In genomic region chr10:128524111-128524731, GRCm38 (mm10) we compare ENCODE assay signal across 8 mouse cellular contexts. TPM values are rescaled to one million over a fixed set of nuclear protein-coding genes. Genes with fewer than 3 reads are reported as not detected.
DNase-seq lines count a peak whose midpoint lies in the region; ATAC-seq and TF ChIP-seq lines count a peak whose summit lies in the region.

No protein-coding gene starts in this region.

- 16% methylated on average over 11 of the region's 11 CpGs for WGBS in intestine, embryonic 14.5 days
- WGBS in midbrain, postnatal 0 days, result 9% methylated on average over 11 of the region's 11 CpGs

- intact Hi-C loops in left cerebral cortex, adult 2 months (cut with DNase I), result loop anchor here (2.0 kb wide), 1 partner anchor 21 kb away; no protein-coding TSS in a partner anchor

- H3K4me1 ChIP-seq in brown adipose tissue, adult 24 weeks (ENCODE audit: control insufficient read depth, insufficient read depth, insufficient read length, low read length), result no peaks in the 10 kb centered on the region
- peaks cover 9% of the 10 kb centered on the region for H3K4me1 ChIP-seq in intestine, embryonic 14.5 days (replicated peaks; ENCODE audit: control insufficient read depth, insufficient read depth, low read length)
- H3K4me1 ChIP-seq in midbrain, postnatal 0 days (ENCODE audit: insufficient read depth, low read length), result no peaks in the 10 kb centered on the region; the same call in 1 of the 2 replicates

- no peaks in the 10 kb centered on the region for H3K27me3 ChIP-seq in intestine, embryonic 14.5 days (replicated peaks; ENCODE audit: control insufficient read depth, insufficient read depth, low read length)
- peaks cover 3% of the 10 kb centered on the region; the same call in 1 of the 2 replicates for H3K27me3 ChIP-seq in midbrain, postnatal 0 days (ENCODE audit: insufficient read depth, low read length)

- peak overlapping the region; percentile 89 for H3K4me3 ChIP-seq in left cerebral cortex, adult 2 months
- peak overlapping the region; percentile 80 for H3K4me3 ChIP-seq in brown adipose tissue, adult 24 weeks (ENCODE audit: insufficient read depth, low read depth, low read length)
- peak overlapping the region; percentile 78 for H3K4me3 ChIP-seq in intestine, embryonic 14.5 days (ENCODE audit: low read depth, low read length)
- H3K4me3 ChIP-seq in midbrain, postnatal 0 days (ENCODE audit: low read depth, low read length), result peak overlapping the region; percentile 71

- peak overlapping the region; percentile 61; the same call in 1 of the 2 replicates for H3K27ac ChIP-seq in left cerebral cortex, adult 2 months
- peak overlapping the region; percentile 21 for H3K27ac ChIP-seq in brown adipose tissue, adult 24 weeks (replicated peaks; ENCODE audit: low read depth, low read length)
- H3K27ac ChIP-seq in intestine, embryonic 14.5 days (ENCODE audit: low read depth), result peak overlapping the region; percentile 73; the same call in 1 of the 2 replicates
- H3K27ac ChIP-seq in midbrain, postnatal 0 days (ENCODE audit: low read depth, low read length), result no peak overlapping the region

- no peak for DNase-seq in left cerebral cortex, adult 2 months (ENCODE audit: extremely low spot score in 1 of 2, low spot score in 2 of 2)
- no peak for DNase-seq in left cerebral cortex, adult 11 months (ENCODE audit: low spot score)
- DNase-seq in intestine, embryonic 14.5 days (ENCODE audit: low spot score), result no peak
- DNase-seq in midbrain, postnatal 0 days (ENCODE audit: low spot score), result no peak
- no peak for DNase-seq in ovary, postnatal 14 days (ENCODE audit: low spot score)
- no peak for DNase-seq in gastrocnemius, postnatal 4 days (ENCODE audit: low spot score in 2 of 2)

- TF ChIP-seq CTCF in left cerebral cortex, adult 2 months (IDR thresholded peaks at IDR 0.05), result no peak
- TF ChIP-seq CTCF in midbrain, postnatal 0 days (IDR thresholded peaks at IDR 0.05), result no peak

- peak overlapping the region; percentile 82 for H3K4me2 ChIP-seq in intestine, embryonic 14.5 days (ENCODE audit: low read length)
- H3K4me2 ChIP-seq in midbrain, postnatal 0 days (ENCODE audit: low read depth, low read length, poor library complexity, severe bottlenecking), result peak overlapping the region; percentile 100

- peaks cover 22% of the 10 kb centered on the region for H3K36me3 ChIP-seq in intestine, embryonic 14.5 days (ENCODE audit: control insufficient read depth, insufficient read depth, low read length)
- 0 out of 2 replicates have a peak, but pooled peaks cover 6% of the 10 kb centered on the region for H3K36me3 ChIP-seq in midbrain, postnatal 0 days (ENCODE audit: insufficient read depth, low read length)

- no peaks in the 10 kb centered on the region for H3K9me3 ChIP-seq in intestine, embryonic 14.5 days (ENCODE audit: control insufficient read depth, low read length)
- no peaks in the 10 kb centered on the region for H3K9me3 ChIP-seq in midbrain, postnatal 0 days (ENCODE audit: low read length)

- no peak for ATAC-seq in intestine, embryonic 14.5 days (replicated peaks; ENCODE audit: low FRiP score, low TSS enrichment, low read depth)
- ATAC-seq in midbrain, postnatal 0 days (ENCODE audit: low FRiP score), result no peak
- ATAC-seq in activated CD4-positive, CD25-positive, alpha-beta regulatory T cell, adult 4 months, result no peak

- H3K9ac ChIP-seq in intestine, embryonic 14.5 days (ENCODE audit: low read length), result peak overlapping the region; percentile 64
- H3K9ac ChIP-seq in midbrain, postnatal 0 days (replicated peaks; ENCODE audit: low read length, poor library complexity, severe bottlenecking), result peak overlapping the region; percentile 65

RNA-seq across cellular contexts. Expression of gene Esyt1, which starts 1.4 kb away (rescaled TPM):
- 10 to 100 TPM; 10.2 to 10.4 TPM for total RNA-seq in left cerebral cortex, adult 2 months (2021)
- polyA plus RNA-seq in brown adipose tissue, adult 24 weeks (2012; ENCODE audit: insufficient read depth, insufficient read length, missing spikeins), result 31.6 and 35.5 TPM in 2 replicates
- polyA plus RNA-seq in intestine, embryonic 14.5 days (2014; fragmentation: Nextera tagmentation; extraction: Ambion mirVana), result 27.3 and 28.0 TPM in 2 replicates
- total RNA-seq in midbrain, postnatal 0 days (2014; rRNA removed), result 16.2 and 16.6 TPM in 2 replicates
- polyA plus RNA-seq in midbrain, postnatal 0 days (2015; fragmentation: Nextera tagmentation; extraction: Ambion mirVana), result 7.3 and 7.4 TPM in 2 replicates
- polyA plus RNA-seq in activated CD4-positive, CD25-positive, alpha-beta regulatory T cell, adult 4 months (2017; shearing (Covaris generic)), result 10 to 100 TPM; 77.5 to 80.7 TPM
- total RNA-seq in gastrocnemius, postnatal 4 days (2021), result 10 to 100 TPM; 49.6 to 50.5 TPM

RNA-seq across cellular contexts. Expression of gene Zc3h10, which starts 23.4 kb away (rescaled TPM):
- total RNA-seq in left cerebral cortex, adult 2 months (2021), result 10 to 100 TPM; 12.4 to 15.7 TPM
- polyA plus RNA-seq in brown adipose tissue, adult 24 weeks (2012; ENCODE audit: insufficient read depth, insufficient read length, missing spikeins), result 4.7 TPM in 2 replicates
- polyA plus RNA-seq in intestine, embryonic 14.5 days (2014; fragmentation: Nextera tagmentation; extraction: Ambion mirVana), result 11.3 TPM in 2 replicates
- 20.6 and 30.3 TPM in 2 replicates for total RNA-seq in midbrain, postnatal 0 days (2014; rRNA removed)
- polyA plus RNA-seq in midbrain, postnatal 0 days (2015; fragmentation: Nextera tagmentation; extraction: Ambion mirVana), result 12.0 and 12.5 TPM in 2 replicates
- 10 to 100 TPM in 1 of 2 experiments, 1 to 10 TPM in 1; 6.4 to 10.1 TPM for polyA plus RNA-seq in activated CD4-positive, CD25-positive, alpha-beta regulatory T cell, adult 4 months (2017; shearing (Covaris generic))
- 1 to 10 TPM; 6.7 to 9.9 TPM for total RNA-seq in gastrocnemius, postnatal 4 days (2021)

RNA-seq across cellular contexts. Expression of gene Rpl41, which starts 24.9 kb away (rescaled TPM):
- total RNA-seq in left cerebral cortex, adult 2 months (2021), result 1,000 to 10,000 TPM; 1,506 to 1,537 TPM
- 1,628 and 2,018 TPM in 2 replicates for polyA plus RNA-seq in brown adipose tissue, adult 24 weeks (2012; ENCODE audit: insufficient read depth, insufficient read length, missing spikeins)
- polyA plus RNA-seq in intestine, embryonic 14.5 days (2014; fragmentation: Nextera tagmentation; extraction: Ambion mirVana), result 4,682 and 5,210 TPM in 2 replicates
- 772 and 807 TPM in 2 replicates for total RNA-seq in midbrain, postnatal 0 days (2014; rRNA removed)
- polyA plus RNA-seq in midbrain, postnatal 0 days (2015; fragmentation: Nextera tagmentation; extraction: Ambion mirVana), result 2,464 and 2,473 TPM in 2 replicates
- 1,000 to 10,000 TPM; 5,950 to 7,803 TPM for polyA plus RNA-seq in activated CD4-positive, CD25-positive, alpha-beta regulatory T cell, adult 4 months (2017; shearing (Covaris generic))
- 1,000 to 10,000 TPM; 2,741 to 3,076 TPM for total RNA-seq in gastrocnemius, postnatal 4 days (2021)

RNA-seq across cellular contexts. Expression of gene Myl6b, which starts 25.7 kb away (rescaled TPM):
- 10 to 100 TPM; 30.7 to 32.9 TPM for total RNA-seq in left cerebral cortex, adult 2 months (2021)
- 13.5 and 24.5 TPM in 2 replicates for polyA plus RNA-seq in brown adipose tissue, adult 24 weeks (2012; ENCODE audit: insufficient read depth, insufficient read length, missing spikeins)
- 3.1 TPM in 2 replicates for polyA plus RNA-seq in intestine, embryonic 14.5 days (2014; fragmentation: Nextera tagmentation; extraction: Ambion mirVana)
- 24.6 and 28.6 TPM in 2 replicates for total RNA-seq in midbrain, postnatal 0 days (2014; rRNA removed)
- polyA plus RNA-seq in midbrain, postnatal 0 days (2015; fragmentation: Nextera tagmentation; extraction: Ambion mirVana), result 4.9 and 5.4 TPM in 2 replicates
- 1 to 10 TPM; 2.0 to 6.9 TPM for polyA plus RNA-seq in activated CD4-positive, CD25-positive, alpha-beta regulatory T cell, adult 4 months (2017; shearing (Covaris generic))
- 100 to 1,000 TPM; 119 to 139 TPM for total RNA-seq in gastrocnemius, postnatal 4 days (2021)

RNA-seq across cellular contexts. Expression of gene Myl6, which starts 30.3 kb away (rescaled TPM):
- total RNA-seq in left cerebral cortex, adult 2 months (2021), result 100 to 1,000 TPM; 555 to 562 TPM
- 1,414 and 1,508 TPM in 2 replicates for polyA plus RNA-seq in brown adipose tissue, adult 24 weeks (2012; ENCODE audit: insufficient read depth, insufficient read length, missing spikeins)
- polyA plus RNA-seq in intestine, embryonic 14.5 days (2014; fragmentation: Nextera tagmentation; extraction: Ambion mirVana), result 1,777 and 1,828 TPM in 2 replicates
- 648 and 715 TPM in 2 replicates for total RNA-seq in midbrain, postnatal 0 days (2014; rRNA removed)
- 946 and 1,057 TPM in 2 replicates for polyA plus RNA-seq in midbrain, postnatal 0 days (2015; fragmentation: Nextera tagmentation; extraction: Ambion mirVana)
- polyA plus RNA-seq in activated CD4-positive, CD25-positive, alpha-beta regulatory T cell, adult 4 months (2017; shearing (Covaris generic)), result 1,000 to 10,000 TPM; 1,113 TPM
- 100 to 1,000 TPM; 485 to 542 TPM for total RNA-seq in gastrocnemius, postnatal 4 days (2021)
